Mouse (Mus musculus) gastrocnemius, adult 8-10 months (tissue): ENCODE data around the gene Esrrb. TPM values are rescaled to one million over a fixed set of nuclear protein-coding genes. Genes with fewer than 3 reads are reported as not detected.

Experiments
- DNase-seq, 2 experiments: peaks; one replicate each; pipeline ENCODE4 v3.0.0; 2022; ENCODE audit warnings: low spot score in 2 of 2
- total RNA-seq, 4 experiments: library from RNA; stranded (reverse); gene quantifications; 2 replicates each; pipeline ENCODE4 v1.2.4; 2022

The Esrrb gene
- total RNA-seq: 1 to 10 TPM; 6.7 to 9.7 (median 7.4) TPM

- peak in 1 of 2 experiments; percentile 16 for DNase-seq
Measured at GRCm38 (mm10) chr12:86360696-86361631, at the start of gene Esrrb. TSS of gene Esrrb (plus strand) at chr12:86361117.

- DNase-seq: no peak
Measured at GRCm38 (mm10) chr12:86320629-86321028, 40.3 kb upstream of the Esrrb start.

DNA sequence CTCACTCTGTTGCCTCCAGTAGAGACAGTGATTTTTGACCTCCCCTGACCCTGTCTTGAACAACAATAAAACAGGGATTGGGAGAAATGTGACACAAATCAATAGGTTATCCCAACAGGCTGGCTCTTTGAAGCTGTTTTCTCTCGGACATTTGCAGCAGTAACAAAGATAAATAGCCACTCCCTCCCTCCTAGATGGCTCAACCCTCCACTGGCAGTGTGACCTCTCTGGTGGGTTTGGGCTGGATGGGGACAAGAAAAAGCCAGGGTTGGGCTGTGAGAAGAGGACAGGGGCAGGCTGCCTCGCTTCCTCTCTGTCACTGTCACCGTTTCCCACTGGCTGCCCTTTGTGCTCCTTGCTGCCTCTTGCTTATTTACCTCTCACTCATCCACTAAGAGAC, 36.6 kb upstream of the Esrrb start:
- no peak for DNase-seq

- no peak for DNase-seq
Measured at GRCm38 (mm10) chr12:86329813-86330212, 31.1 kb upstream of the Esrrb start.

GRCm38 (mm10) chr12:86330684-86331083, 30.2 kb upstream of the Esrrb start:
- DNase-seq: no peak

DNA sequence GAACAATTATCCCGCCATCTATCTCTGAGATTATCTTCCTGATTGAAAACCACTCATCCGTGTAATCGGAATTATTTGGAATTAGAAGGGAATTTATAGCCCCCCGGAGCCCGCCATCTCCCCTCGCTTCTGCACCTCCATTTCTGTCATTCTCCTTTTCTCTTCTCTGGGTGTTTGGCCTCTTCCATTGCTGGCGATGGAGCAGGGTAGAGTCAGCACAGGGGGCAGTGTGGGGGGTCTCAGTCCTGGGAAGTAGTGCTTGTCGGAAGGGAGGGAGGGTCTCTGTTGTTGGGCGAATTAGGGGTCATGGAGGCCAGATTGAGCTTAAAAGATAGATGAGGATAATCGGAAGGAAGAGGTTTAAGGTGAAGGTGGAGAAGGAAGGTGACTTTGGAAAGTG, 29.7 kb upstream of the Esrrb start:
- DNase-seq: no peak

DNA sequence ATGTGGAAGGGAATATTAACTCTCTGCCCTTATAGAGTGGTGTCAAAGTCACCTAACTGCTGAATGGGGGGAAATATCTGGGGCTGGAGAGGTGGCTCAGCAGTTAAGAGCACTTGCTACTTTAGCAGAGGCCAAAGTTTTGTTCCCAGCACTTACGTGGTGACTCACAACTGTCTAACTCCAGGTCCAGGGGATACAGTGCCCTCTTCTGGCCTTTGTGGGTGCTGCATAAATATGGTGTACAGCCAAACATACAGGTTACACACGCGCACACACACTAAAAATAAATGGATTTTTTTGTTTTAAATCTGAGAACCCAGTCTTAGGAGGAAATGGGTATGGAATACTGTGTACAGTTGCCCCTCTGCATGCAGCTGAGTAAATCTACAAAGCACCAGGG, 24.7 kb upstream of the Esrrb start:
- no peak for DNase-seq

DNA sequence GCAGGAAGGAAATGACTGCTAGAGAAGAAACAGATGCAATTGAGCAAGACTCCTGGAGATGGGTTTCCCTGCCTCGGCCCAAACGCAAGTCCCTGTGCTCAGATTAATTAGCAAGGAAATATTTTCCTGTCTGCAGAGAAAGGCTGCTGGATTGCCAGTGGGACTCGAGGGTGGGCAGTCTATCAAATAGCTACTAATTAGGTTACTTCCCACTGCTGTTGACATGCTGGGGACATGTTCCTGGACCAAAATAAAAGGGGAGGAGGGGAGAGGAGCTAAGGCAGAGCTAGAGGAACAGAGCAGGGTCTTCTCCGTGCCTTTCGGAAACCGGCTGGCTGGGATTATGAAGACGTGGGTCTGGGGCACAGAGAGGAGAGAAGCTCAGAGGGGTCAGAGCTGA, 24.0 kb upstream of the Esrrb start:
- no peak for DNase-seq

GRCm38 (mm10) chr12:86349477-86349876, 11.4 kb upstream of the Esrrb start:
- DNase-seq: no peak

DNA sequence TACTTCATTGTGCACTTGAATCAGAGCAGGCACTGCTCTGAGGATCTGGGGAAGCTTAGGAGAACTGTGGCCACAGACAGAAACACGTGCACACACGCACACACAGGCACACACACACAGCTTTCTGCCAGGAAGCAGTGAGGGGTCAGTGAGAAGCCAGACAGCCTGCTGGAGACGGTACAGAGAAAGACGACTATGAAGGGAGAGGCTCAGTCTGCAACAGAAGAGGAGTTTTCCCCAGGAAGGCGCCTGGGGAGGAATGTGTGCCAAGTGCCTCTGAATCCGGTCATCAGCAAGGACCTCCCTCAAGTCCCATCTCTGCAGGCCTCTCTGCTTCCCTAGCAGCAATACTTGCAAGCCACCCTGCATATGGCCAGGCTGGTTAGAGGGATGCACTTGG, 1.5 kb upstream of the Esrrb start:
- no peak for DNase-seq

- DNase-seq: no peak
Measured at GRCm38 (mm10) chr12:86359873-86360272, 1.0 kb upstream of the Esrrb start.

DNA sequence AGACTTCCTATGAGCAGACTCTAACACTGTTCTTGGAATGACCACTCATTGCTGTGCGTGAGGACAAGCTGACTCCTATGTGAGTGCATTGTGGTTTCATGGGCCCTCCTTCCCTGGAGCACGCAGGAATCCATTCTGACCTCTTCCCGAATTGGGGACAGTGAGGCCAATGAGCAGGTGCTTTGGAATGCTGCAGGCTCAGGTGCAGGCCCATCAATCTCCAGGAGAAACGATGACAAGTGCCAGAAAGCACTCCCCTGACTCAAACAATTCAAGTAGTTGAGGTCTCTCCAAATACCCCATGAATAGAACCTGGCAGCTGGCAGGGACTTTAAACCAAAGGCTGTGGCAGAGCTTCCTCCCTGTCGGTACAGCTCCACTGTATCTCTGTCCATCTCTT, 3.4 kb downstream of the Esrrb start:
- no peak for DNase-seq

- no peak for DNase-seq
Measured at GRCm38 (mm10) chr12:86364756-86365155, 3.8 kb downstream of the Esrrb start.

DNA sequence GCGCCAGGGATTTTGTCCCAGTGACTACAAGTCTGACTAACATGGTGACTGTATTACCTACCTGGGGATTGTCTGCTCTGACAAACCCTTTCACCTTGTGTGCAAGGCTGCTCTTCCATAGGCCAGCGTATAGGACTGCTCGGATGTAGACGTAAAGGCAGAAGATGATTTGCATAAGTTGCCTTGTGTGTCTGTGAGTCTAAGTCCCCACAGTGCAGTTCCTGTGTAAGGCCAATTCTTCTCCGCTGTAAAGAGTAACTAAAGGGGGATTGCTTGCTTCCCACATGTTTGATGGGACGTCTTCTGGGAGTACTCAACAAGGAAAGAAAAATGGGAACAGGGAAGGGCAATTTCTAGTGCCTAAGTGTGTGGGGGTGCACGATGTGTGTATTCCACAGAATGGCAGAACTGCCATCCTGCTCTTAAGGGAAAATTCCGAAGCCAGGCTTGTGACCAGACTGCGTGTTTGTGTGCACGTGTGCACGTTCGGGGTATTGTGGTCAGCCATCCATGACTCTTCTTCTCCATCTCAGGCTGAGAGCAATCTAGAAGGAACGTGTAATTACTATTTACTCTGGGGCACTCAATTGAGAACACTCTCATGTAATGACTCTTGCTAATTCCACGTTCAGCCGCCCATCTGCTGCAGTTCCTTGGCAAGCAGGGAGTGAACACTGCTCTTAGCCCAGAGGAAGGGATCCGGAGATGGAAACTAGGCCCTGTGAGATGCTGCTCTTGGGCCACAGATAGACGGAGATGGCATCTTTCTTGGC, 9.9 kb downstream of the Esrrb start:
- no peak for DNase-seq

GRCm38 (mm10) chr12:86374286-86374685, 13.4 kb downstream of the Esrrb start:
- DNase-seq: no peak

- no peak for DNase-seq
Measured at GRCm38 (mm10) chr12:86379672-86380213, 18.8 kb downstream of the Esrrb start.

GRCm38 (mm10) chr12:86383803-86384202, 22.9 kb downstream of the Esrrb start:
- no peak for DNase-seq

- DNase-seq: no peak
Measured at GRCm38 (mm10) chr12:86387671-86388270, 26.9 kb downstream of the Esrrb start.

- no peak for DNase-seq
Measured at GRCm38 (mm10) chr12:86394773-86395172, 33.9 kb downstream of the Esrrb start.

DNA sequence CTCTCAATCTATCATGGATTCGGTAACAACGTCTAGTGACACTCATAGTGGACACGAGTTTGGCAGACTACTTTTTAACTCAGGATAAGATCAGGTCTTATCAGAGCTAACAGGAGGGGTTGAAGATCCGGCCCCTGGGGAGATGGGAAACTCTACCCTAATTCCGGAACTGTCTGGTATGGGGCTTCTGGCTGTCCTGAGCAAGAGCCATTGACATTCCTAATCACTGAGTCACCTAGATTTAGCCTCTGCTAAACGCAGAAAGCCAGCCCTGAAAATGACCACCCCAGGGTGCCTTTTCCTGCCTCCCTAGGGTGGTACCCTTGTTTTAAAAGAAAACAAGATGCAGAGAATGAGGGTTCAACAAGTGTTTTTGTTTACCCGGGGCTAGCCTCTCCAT, 34.4 kb downstream of the Esrrb start:
- no peak for DNase-seq

- no peak for DNase-seq
Measured at GRCm38 (mm10) chr12:86398762-86399161, 37.8 kb downstream of the Esrrb start.

DNA sequence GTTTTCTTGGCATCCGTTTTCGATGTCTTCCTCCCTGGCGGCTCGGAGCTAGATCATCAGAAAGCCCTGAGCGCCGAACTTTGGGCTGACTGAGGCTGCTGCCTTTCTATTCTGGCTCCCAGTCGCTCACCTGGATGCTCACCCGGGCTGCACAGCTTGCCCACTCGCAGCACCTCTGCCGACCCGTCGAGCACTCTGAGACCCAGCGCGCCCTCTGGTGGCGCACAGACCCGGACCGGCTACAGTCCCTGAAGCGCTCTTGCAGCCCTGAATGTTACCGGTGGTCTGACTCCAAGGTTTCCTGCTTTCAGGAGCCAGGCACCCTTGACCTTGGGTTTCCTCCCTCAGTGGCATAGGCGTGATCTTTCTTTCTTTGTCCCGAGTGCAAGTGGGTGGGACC, 41.8 kb downstream of the Esrrb start:
- DNase-seq: peak; percentile 48 to 58
